Mouse (Mus musculus) olfactory bulb, adult 2 months (tissue): ENCODE data around the gene Jak1.

Source experiments
- CTCF ChIP-seq: fragments of 200-500 bp; IDR thresholded peaks from 2 replicates; pipeline ENCODE4 v1.5.1; 2012; ENCODE audit warnings: low read depth, mild to moderate bottlenecking, low read length, moderate library complexity; ENCODE audit not compliant: insufficient read depth
- POLR2A ChIP-seq: fragments of 200-500 bp; IDR thresholded peaks from 2 replicates; pipeline ENCODE4 v1.6.1; 2012; ENCODE audit warnings: mild to moderate bottlenecking, low read depth, low read length, moderate library complexity; ENCODE audit not compliant: insufficient read depth

- TF ChIP-seq POLR2A: no peak
- TF ChIP-seq CTCF: no peak
These were observed 87.3 kb downstream of the Jak1 start for GRCm38 (mm10) chr4:101177796-101178195.
